In the genomic region with DNA sequence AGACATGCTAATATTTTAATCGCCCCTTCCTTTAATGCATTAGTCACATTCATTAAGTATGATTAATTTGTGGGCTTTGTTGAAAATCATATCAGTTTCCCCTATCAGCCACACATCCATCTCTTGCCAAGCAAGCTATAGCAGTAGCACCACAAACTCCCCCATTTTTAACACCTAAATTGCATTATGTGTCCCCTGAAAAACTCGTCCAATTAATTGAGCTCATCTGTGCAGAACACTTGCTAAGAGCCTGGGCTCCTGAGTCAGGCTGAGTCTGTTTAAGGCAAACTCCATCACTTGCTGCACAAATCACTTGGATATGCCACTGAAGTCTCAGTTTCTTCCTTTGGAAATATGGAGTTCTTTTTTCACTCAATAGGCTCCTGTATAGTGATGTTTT, we compare ENCODE assay signal across 20 mouse cellular contexts.
A peak's percentile ranks its signal among the peaks of the same experiment; 100 is the strongest.
DNase-seq lines count a peak whose midpoint lies in the region; ATAC-seq and TF ChIP-seq lines count a peak whose summit lies in the region.
"Had no signal": no experiment of that assay in that cellular context is flagged by ENCODE, and none has a peak within 500 bp of the region (broad histone marks: within the 10 kb centered on the region; RNA-seq: fewer than 3 reads in every experiment).

No protein-coding gene starts in this region.

- H3K4me2 ChIP-seq in midbrain, embryonic 15.5 days = no peak overlapping the region
- no peak overlapping the region for H3K4me2 ChIP-seq in midbrain, postnatal 0 days (ENCODE audit: low read depth, low read length, poor library complexity, severe bottlenecking)
- H3K4me2 ChIP-seq: heart, embryonic 15.5 days; hindbrain, embryonic 15.5 days had no signal

- H3K36me3 ChIP-seq in midbrain, embryonic 15.5 days (replicated peaks) = no peaks in the 10 kb centered on the region
- H3K36me3 ChIP-seq in midbrain, postnatal 0 days (ENCODE audit: insufficient read depth, low read length) = no peaks in the 10 kb centered on the region
- H3K36me3 ChIP-seq: heart, embryonic 15.5 days; hindbrain, embryonic 15.5 days had no signal

- no peak overlapping the region for H3K4me3 ChIP-seq in midbrain, embryonic 15.5 days
- no peak overlapping the region for H3K4me3 ChIP-seq in midbrain, postnatal 0 days (ENCODE audit: low read depth, low read length)
- H3K4me3 ChIP-seq: heart, embryonic 15.5 days; hindbrain, embryonic 15.5 days had no signal

- H3K9me3 ChIP-seq in midbrain, embryonic 15.5 days = no peaks in the 10 kb centered on the region
- no peaks in the 10 kb centered on the region for H3K9me3 ChIP-seq in midbrain, postnatal 0 days (ENCODE audit: low read length)
- H3K9me3 ChIP-seq: heart, embryonic 15.5 days; hindbrain, embryonic 15.5 days had no signal

- no peaks in the 10 kb centered on the region for H3K4me1 ChIP-seq in midbrain, embryonic 15.5 days
- H3K4me1 ChIP-seq in midbrain, postnatal 0 days (ENCODE audit: insufficient read depth, low read length) = no peaks in the 10 kb centered on the region
- H3K4me1 ChIP-seq: heart, embryonic 15.5 days; hindbrain, embryonic 15.5 days had no signal

- 75% methylated on average over 2 of the region's 2 CpGs for WGBS in midbrain, embryonic 15.5 days
- WGBS in midbrain, postnatal 0 days = 74% methylated on average over 2 of the region's 2 CpGs

- DNase-seq in frontal cortex, postnatal 36 days (ENCODE audit: low spot score in 2 of 2) = peak; percentile 2 to 8
- no peak for DNase-seq in frontal cortex, postnatal 25 days (ENCODE audit: low spot score in 2 of 2)
- DNase-seq in layer of hippocampus, adult 9-11 months = peak; percentile 54
- no peak for DNase-seq in layer of hippocampus, adult 9-10 months (ENCODE audit: low spot score)
- DNase-seq in midbrain, postnatal 0 days (ENCODE audit: low spot score) = no peak
- peak; percentile 38 for DNase-seq in telencephalon, adult 2 months (ENCODE audit: low read depth, low spot score)
- DNase-seq in cerebellum, adult 18-20 months = no peak
- DNase-seq: adrenal gland, postnatal 10 days; cerebellum, adult 9-10 months; gastrocnemius, postnatal 36 days; heart, postnatal 36 days; kidney, adult 2 months; lung, postnatal 4 days; right cerebral cortex, postnatal 4 days; thymus, postnatal 25 days had no signal

- TF ChIP-seq CTCF in midbrain, postnatal 0 days (IDR thresholded peaks at IDR 0.05) = no peak

- 0 out of 2 replicates have a peak, but pooled peaks have one; percentile 9 for ATAC-seq in midbrain, embryonic 15.5 days (replicated peaks)
- no peak for ATAC-seq in midbrain, postnatal 0 days (ENCODE audit: low FRiP score)
- ATAC-seq: activated CD4-positive, CD25-positive, alpha-beta regulatory T cell, adult 4 months had no signal

- H3K9ac ChIP-seq in midbrain, embryonic 15.5 days = no peak overlapping the region
- H3K9ac ChIP-seq in midbrain, postnatal 0 days (replicated peaks; ENCODE audit: low read length, poor library complexity, severe bottlenecking) = no peak overlapping the region
- H3K9ac ChIP-seq: heart, embryonic 15.5 days; hindbrain, embryonic 15.5 days had no signal

- H3K27ac ChIP-seq in midbrain, embryonic 15.5 days = no peak overlapping the region
- H3K27ac ChIP-seq in midbrain, postnatal 0 days (ENCODE audit: low read depth, low read length) = no peak overlapping the region
- H3K27ac ChIP-seq: heart, embryonic 15.5 days; hindbrain, embryonic 15.5 days; kidney, postnatal 0 days had no signal

- H3K27me3 ChIP-seq in midbrain, embryonic 15.5 days (replicated peaks) = no peaks in the 10 kb centered on the region
- H3K27me3 ChIP-seq in midbrain, postnatal 0 days (ENCODE audit: insufficient read depth, low read length) = no peaks in the 10 kb centered on the region
- H3K27me3 ChIP-seq: heart, embryonic 15.5 days; hindbrain, embryonic 15.5 days had no signal

Comparison
In these comparisons a context has a peak if more than half of its experiments do, and no peak if none do; other contexts are left out.
1. DNase-seq: peak in frontal cortex, postnatal 36 days (2 of 2), layer of hippocampus, adult 9-11 months (single experiment) and telencephalon, adult 2 months (single experiment); none in frontal cortex, postnatal 25 days (0 of 2), layer of hippocampus, adult 9-10 months (single experiment), midbrain, postnatal 0 days (single experiment) and cerebellum, adult 18-20 months (0 of 2).